Mouse (Mus musculus): ENCODE measurements around the gene D430041D05Rik. TPM values are rescaled to one million over a fixed set of nuclear protein-coding genes. Genes with fewer than 3 reads are reported as not detected.

D430041D05Rik gene
- polyA plus RNA-seq, 1 experiment from 2014 or later, result 3.6 TPM

DNA sequence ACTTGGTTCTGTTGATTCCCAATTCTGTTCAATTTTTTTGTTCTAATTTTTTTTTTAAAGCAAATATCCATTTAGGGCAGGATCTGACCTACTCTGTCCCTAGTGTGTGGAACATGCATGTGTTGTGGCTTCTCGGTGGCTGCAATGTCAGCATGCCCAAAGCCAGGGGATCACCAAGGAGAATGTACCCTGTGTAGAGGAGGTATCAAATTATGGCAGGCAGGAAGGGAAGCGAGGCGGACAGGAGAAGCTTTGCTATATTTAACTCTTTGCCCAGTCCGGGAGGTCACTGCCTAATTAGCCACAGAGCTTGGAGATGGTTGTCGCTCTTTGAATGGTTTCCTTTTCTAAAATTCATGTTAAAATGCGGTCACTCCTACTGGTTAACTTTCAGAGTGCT lies 212.6 kb downstream of the D430041D05Rik start:
- Histone ChIP-seq H3K9me3 (ENCODE audit: control insufficient read depth, low read length) (no peaks in the 10 kb centered on the region), H3K27ac (ENCODE audit: low read depth, low read length) (no peak overlapping the region), H3K27me3 (ENCODE audit: control insufficient read depth, insufficient read depth, low read length) (no peaks in the 10 kb centered on the region), H3K9ac (ENCODE audit: low read length) (no peak overlapping the region), H3K4me2 (ENCODE audit: low read depth) (no peak overlapping the region), H3K4me3 (ENCODE audit: low read depth, low read length) (no peak overlapping the region), H3K4me1 (ENCODE audit: control insufficient read depth, insufficient read depth, low read length) (no peaks in the 10 kb centered on the region), H3K36me3 (ENCODE audit: control insufficient read depth, insufficient read depth, low read length) (no peaks in the 10 kb centered on the region)
- ATAC-seq (ENCODE audit: insufficient read depth, low FRiP score, low TSS enrichment) (no peak), DNase-seq (ENCODE audit: low spot score) (no peak)
- WGBS, result 90% methylated on average over 6 of the region's 6 CpGs

DNA sequence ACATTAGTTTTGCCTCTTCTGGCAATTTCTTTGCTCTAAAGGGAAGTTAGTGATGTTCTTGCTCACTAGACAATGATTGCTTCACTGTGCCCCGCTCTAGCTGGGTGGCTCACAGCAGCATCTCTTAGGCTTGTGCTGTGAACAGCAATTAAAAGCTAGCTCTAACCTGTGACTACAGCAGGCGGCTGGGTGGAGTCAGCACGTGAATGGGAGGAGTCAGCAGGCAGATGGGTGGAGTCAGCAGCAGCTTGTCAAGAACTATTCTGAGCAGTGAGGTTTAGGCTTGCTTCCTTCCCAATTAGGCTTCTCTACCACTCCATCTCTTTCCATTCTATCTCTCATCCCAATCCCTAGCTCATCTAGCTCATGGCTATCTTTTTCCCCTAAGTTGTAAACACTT lies 213.5 kb downstream of the D430041D05Rik start:
- DNase-seq (ENCODE audit: low spot score), result no peak
- no peak overlapping the region for H3K4me2 ChIP-seq (ENCODE audit: low read depth)
- no peak overlapping the region for H3K9ac ChIP-seq (ENCODE audit: low read length)
- 36% methylated on average over 3 of the region's 3 CpGs for WGBS
- no peak for ATAC-seq (ENCODE audit: insufficient read depth, low FRiP score, low TSS enrichment)
- H3K36me3 ChIP-seq (ENCODE audit: control insufficient read depth, insufficient read depth, low read length), result no peaks in the 10 kb centered on the region
- H3K9me3 ChIP-seq (ENCODE audit: control insufficient read depth, low read length), result no peaks in the 10 kb centered on the region
- no peaks in the 10 kb centered on the region for H3K4me1 ChIP-seq (ENCODE audit: control insufficient read depth, insufficient read depth, low read length)
- H3K4me3 ChIP-seq (ENCODE audit: low read depth, low read length), result no peak overlapping the region
- H3K27me3 ChIP-seq (ENCODE audit: control insufficient read depth, insufficient read depth, low read length), result no peaks in the 10 kb centered on the region
- H3K27ac ChIP-seq (ENCODE audit: low read depth, low read length), result no peak overlapping the region

DNA sequence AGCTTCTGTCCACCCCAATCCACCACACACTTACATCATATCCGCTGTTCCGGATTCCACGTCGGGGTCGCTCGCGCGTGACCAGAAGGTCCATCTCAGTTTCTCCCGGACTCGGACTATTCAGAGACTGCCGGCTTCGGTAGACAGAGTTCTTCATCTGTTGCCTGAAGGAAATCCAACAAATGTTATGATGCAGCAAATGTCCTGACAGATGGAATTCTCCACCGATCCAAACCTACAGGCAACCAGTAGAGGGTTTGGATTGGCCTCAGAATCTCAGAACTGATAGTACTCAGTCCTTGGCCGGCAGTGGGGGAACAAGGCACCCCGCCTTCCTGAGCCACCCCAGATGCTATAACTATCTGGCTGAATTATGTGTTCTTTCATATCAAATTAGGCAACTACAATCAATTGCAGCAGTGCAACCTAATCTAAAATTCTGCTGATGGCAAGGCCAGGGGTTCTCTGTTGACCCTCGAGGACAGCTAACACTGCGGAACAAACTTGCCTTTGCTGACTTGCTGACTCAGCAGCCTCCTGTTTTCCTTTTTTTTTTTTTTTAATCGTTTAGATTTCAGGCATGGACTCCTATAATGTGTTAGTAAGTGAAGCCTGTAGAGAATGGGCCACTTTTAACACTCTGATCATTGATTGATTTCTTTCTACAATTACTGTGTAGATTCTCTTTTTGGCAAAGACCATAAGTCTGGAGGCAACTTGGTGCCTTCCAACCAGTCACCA lies 218.2 kb downstream of the D430041D05Rik start:
- Histone ChIP-seq H3K4me3 (ENCODE audit: low read depth, low read length) (no peak overlapping the region), H3K4me1 (ENCODE audit: control insufficient read depth, insufficient read depth, low read length) (no peaks in the 10 kb centered on the region), H3K27me3 (ENCODE audit: control insufficient read depth, insufficient read depth, low read length) (no peaks in the 10 kb centered on the region), H3K9ac (ENCODE audit: low read length) (no peak overlapping the region), H3K4me2 (ENCODE audit: low read depth) (no peak overlapping the region), H3K36me3 (ENCODE audit: control insufficient read depth, insufficient read depth, low read length) (no peaks in the 10 kb centered on the region), H3K27ac (ENCODE audit: low read depth, low read length) (no peak overlapping the region), H3K9me3 (ENCODE audit: control insufficient read depth, low read length) (no peaks in the 10 kb centered on the region)
- DNase-seq (ENCODE audit: low spot score) (no peak), ATAC-seq (ENCODE audit: insufficient read depth, low FRiP score, low TSS enrichment) (no peak)
- WGBS, result 94% methylated on average over 18 of the region's 18 CpGs

DNA sequence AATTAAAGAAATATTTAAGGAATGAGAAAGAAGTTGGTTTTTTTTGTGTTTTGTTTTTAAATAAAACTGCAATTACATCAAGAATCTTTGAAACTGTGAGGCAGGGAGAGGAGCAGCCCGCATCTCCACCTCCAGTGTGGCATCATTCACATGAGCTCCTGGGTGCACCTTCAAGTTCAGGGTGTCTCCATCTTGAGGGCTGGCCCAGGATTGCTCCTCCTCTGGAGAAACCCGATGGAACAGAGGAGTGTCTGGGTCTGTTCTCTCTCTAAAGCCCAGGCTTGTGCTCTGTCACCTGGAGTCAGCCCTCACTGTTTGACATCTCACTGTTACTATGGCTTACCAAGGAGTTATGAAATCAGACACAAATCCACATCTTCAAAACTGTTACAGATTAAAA lies 219.1 kb downstream of the D430041D05Rik start:
- no peaks in the 10 kb centered on the region for H3K27me3 ChIP-seq (ENCODE audit: control insufficient read depth, insufficient read depth, low read length)
- no peak for ATAC-seq (ENCODE audit: insufficient read depth, low FRiP score, low TSS enrichment)
- no peaks in the 10 kb centered on the region for H3K9me3 ChIP-seq (ENCODE audit: control insufficient read depth, low read length)
- no peak for DNase-seq (ENCODE audit: low spot score)
- H3K4me1 ChIP-seq (ENCODE audit: control insufficient read depth, insufficient read depth, low read length), result no peaks in the 10 kb centered on the region
- WGBS, result 70% methylated on average over 2 of the region's 2 CpGs
- no peak overlapping the region for H3K4me3 ChIP-seq (ENCODE audit: low read depth, low read length)
- no peak overlapping the region for H3K27ac ChIP-seq (ENCODE audit: low read depth, low read length)
- no peak overlapping the region for H3K9ac ChIP-seq (ENCODE audit: low read length)
- H3K4me2 ChIP-seq (ENCODE audit: low read depth), result no peak overlapping the region
- H3K36me3 ChIP-seq (ENCODE audit: control insufficient read depth, insufficient read depth, low read length), result no peaks in the 10 kb centered on the region

DNA sequence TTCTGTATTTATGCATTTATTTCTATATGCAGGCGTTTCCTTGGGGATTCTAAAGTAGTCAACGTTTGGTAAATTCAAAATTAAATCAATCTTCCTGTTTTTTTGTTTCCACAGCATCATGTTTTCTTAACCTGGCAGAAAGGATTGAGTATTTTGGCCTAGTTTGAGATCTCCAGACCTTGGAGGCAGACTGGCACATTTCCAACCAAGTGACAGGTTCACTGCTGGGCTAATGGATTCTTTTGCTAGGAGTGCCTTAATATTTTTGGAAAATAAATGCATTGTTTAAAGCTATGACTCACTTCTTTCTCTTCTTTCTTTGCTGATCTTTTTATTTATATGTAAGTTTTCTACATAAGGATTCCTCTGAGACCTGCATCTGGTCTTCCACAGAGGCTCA lies 222.0 kb downstream of the D430041D05Rik start:
- H3K4me1 ChIP-seq (ENCODE audit: control insufficient read depth, insufficient read depth, low read length), result no peaks in the 10 kb centered on the region
- H3K27me3 ChIP-seq (ENCODE audit: control insufficient read depth, insufficient read depth, low read length), result no peaks in the 10 kb centered on the region
- ATAC-seq (ENCODE audit: insufficient read depth, low FRiP score, low TSS enrichment) (no peak), DNase-seq (ENCODE audit: low spot score) (no peak)
- H3K36me3 ChIP-seq (ENCODE audit: control insufficient read depth, insufficient read depth, low read length), result no peaks in the 10 kb centered on the region
- no peak overlapping the region for H3K27ac ChIP-seq (ENCODE audit: low read depth, low read length)
- H3K9ac ChIP-seq (ENCODE audit: low read length), result no peak overlapping the region
- H3K4me2 ChIP-seq (ENCODE audit: low read depth), result no peak overlapping the region
- no peak overlapping the region for H3K4me3 ChIP-seq (ENCODE audit: low read depth, low read length)
- WGBS, result 84% methylated on average over 2 of the region's 2 CpGs
- no peaks in the 10 kb centered on the region for H3K9me3 ChIP-seq (ENCODE audit: control insufficient read depth, low read length)

DNA sequence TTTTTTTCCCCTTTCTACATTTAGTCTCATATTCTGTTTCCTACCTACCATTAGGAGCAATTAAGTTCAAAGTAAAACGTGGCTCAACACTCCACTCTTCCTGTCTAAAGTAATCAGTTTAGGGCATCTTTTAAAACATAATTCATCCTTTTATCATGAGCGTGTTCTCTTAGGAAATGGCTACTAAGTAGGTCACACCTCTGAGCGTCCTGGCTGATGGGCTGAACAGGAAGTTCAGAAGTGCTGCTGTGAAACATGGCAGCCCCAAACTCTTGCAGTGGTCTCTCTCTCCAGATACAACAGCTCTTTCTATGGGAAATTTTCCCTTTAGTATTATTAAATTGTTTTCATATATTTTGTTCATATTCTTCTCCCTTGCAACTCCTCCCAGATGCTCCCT lies 223.7 kb downstream of the D430041D05Rik start:
- Histone ChIP-seq H3K27ac (ENCODE audit: low read depth, low read length) (no peak overlapping the region), H3K36me3 (ENCODE audit: control insufficient read depth, insufficient read depth, low read length) (no peaks in the 10 kb centered on the region), H3K9ac (ENCODE audit: low read length) (no peak overlapping the region), H3K4me1 (ENCODE audit: control insufficient read depth, insufficient read depth, low read length) (no peaks in the 10 kb centered on the region), H3K9me3 (ENCODE audit: control insufficient read depth, low read length) (no peaks in the 10 kb centered on the region), H3K27me3 (ENCODE audit: control insufficient read depth, insufficient read depth, low read length) (no peaks in the 10 kb centered on the region), H3K4me3 (ENCODE audit: low read depth, low read length) (no peak overlapping the region), H3K4me2 (ENCODE audit: low read depth) (no peak overlapping the region)
- ATAC-seq (ENCODE audit: insufficient read depth, low FRiP score, low TSS enrichment), result no peak
- DNase-seq (ENCODE audit: low spot score), result no peak
- 65% methylated on average over 3 of the region's 3 CpGs for WGBS

DNA sequence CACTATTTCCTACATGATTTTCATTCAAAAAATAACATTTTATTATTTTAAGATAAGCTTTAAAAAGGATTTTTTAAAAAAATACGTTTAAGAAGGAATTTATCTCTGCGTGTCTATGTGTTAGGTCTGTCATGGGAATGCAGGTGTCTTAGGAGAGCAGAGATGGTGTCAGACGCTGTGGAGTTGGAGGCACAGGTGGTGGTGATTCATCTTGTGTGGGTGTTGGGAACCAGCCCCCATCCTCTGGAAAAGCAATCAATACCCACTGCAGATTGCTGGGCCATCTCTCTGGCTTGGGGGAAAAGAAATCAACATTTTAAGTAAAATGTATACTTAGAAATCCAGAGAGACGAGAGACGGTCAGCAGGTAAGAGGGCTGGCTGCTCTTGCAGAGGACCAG lies 225.2 kb downstream of the D430041D05Rik start:
- no peaks in the 10 kb centered on the region for H3K4me1 ChIP-seq (ENCODE audit: control insufficient read depth, insufficient read depth, low read length)
- no peak for ATAC-seq (ENCODE audit: insufficient read depth, low FRiP score, low TSS enrichment)
- H3K9me3 ChIP-seq (ENCODE audit: control insufficient read depth, low read length), result no peaks in the 10 kb centered on the region
- no peaks in the 10 kb centered on the region for H3K27me3 ChIP-seq (ENCODE audit: control insufficient read depth, insufficient read depth, low read length)
- DNase-seq (ENCODE audit: low spot score), result no peak
- WGBS, result 85% methylated on average over 5 of the region's 5 CpGs
- H3K36me3 ChIP-seq (ENCODE audit: control insufficient read depth, insufficient read depth, low read length), result no peaks in the 10 kb centered on the region
- no peak overlapping the region for H3K4me3 ChIP-seq (ENCODE audit: low read depth, low read length)
- no peak overlapping the region for H3K27ac ChIP-seq (ENCODE audit: low read depth, low read length)
- no peak overlapping the region for H3K9ac ChIP-seq (ENCODE audit: low read length)
- H3K4me2 ChIP-seq (ENCODE audit: low read depth), result no peak overlapping the region

DNA sequence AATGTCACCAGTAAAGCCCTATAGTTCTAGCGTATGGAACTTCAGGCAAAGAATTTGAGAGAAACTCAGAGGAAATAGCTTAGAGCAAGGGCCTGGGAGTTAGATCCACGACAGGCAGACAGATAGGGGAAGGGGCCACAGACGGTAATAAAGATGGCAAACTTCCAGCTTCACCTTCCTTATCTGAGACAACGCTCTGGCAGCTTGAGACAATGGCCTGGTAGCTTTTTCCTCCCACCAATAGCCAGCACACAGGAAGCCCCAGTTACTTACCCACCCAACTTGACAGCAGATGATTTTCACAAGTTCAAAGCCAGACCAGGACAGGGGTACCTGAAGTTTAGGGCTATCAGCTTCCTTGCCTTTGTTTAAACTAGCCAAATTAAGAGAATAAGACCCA lies 226.5 kb downstream of the D430041D05Rik start:
- H3K9ac ChIP-seq (ENCODE audit: low read length), result no peak overlapping the region
- no peaks in the 10 kb centered on the region for H3K4me1 ChIP-seq (ENCODE audit: control insufficient read depth, insufficient read depth, low read length)
- no peaks in the 10 kb centered on the region for H3K36me3 ChIP-seq (ENCODE audit: control insufficient read depth, insufficient read depth, low read length)
- DNase-seq (ENCODE audit: low spot score) (no peak), ATAC-seq (ENCODE audit: insufficient read depth, low FRiP score, low TSS enrichment) (no peak)
- H3K4me3 ChIP-seq (ENCODE audit: low read depth, low read length), result no peak overlapping the region
- H3K4me2 ChIP-seq (ENCODE audit: low read depth), result no peak overlapping the region
- 76% methylated on average over 4 of the region's 4 CpGs for WGBS
- no peaks in the 10 kb centered on the region for H3K27me3 ChIP-seq (ENCODE audit: control insufficient read depth, insufficient read depth, low read length)
- no peak overlapping the region for H3K27ac ChIP-seq (ENCODE audit: low read depth, low read length)
- H3K9me3 ChIP-seq (ENCODE audit: control insufficient read depth, low read length), result no peaks in the 10 kb centered on the region

DNA sequence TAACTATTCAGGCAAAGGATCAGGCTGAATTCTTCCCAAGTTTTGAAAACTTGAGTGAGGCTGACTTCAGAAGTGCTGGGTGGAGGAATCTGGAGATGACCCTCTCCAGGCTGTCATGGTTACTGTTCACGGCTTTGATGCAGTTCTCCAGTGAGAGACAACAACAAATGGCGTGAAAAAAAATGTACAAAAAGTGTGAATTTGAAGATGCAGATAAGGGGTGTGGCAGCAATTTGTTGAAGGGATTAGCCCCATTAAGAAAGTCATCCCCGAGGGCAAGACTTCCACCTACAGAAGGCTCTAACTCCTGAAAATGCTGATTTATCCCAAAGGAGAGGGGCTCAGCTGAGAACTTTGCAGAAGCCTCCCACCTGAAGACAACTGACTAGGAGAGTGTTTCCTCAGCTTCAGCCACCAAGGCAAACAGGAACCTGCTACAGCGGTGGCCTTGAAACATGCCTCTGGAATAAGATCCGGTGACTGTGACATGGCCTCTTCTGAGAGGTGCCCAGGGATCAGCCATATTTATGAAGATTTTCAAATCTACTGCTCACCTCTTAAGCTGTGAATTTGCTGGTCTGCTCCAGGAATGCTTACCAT lies 227.5 kb downstream of the D430041D05Rik start:
- no peak overlapping the region for H3K27ac ChIP-seq (ENCODE audit: low read depth, low read length)
- WGBS, result 82% methylated on average over 5 of the region's 5 CpGs
- H3K4me2 ChIP-seq (ENCODE audit: low read depth), result no peak overlapping the region
- H3K9ac ChIP-seq (ENCODE audit: low read length), result no peak overlapping the region
- no peaks in the 10 kb centered on the region for H3K9me3 ChIP-seq (ENCODE audit: control insufficient read depth, low read length)
- DNase-seq (ENCODE audit: low spot score) (no peak), ATAC-seq (ENCODE audit: insufficient read depth, low FRiP score, low TSS enrichment) (no peak)
- H3K4me1 ChIP-seq (ENCODE audit: control insufficient read depth, insufficient read depth, low read length), result no peaks in the 10 kb centered on the region
- no peak overlapping the region for H3K4me3 ChIP-seq (ENCODE audit: low read depth, low read length)
- no peaks in the 10 kb centered on the region for H3K36me3 ChIP-seq (ENCODE audit: control insufficient read depth, insufficient read depth, low read length)
- H3K27me3 ChIP-seq (ENCODE audit: control insufficient read depth, insufficient read depth, low read length), result no peaks in the 10 kb centered on the region
